Mouse (Mus musculus) spleen, adult 2 months (tissue): ENCODE data around the gene Trpm4. TPM values are rescaled to one million over a fixed set of nuclear protein-coding genes. Genes with fewer than 3 reads are reported as not detected.

Experiments
- DNase-seq, 2 experiments: peaks; one replicate each; pipeline versions ENCODE4 v3.0.0 to v3.0.0-alpha.2; 2012 to 2021; ENCODE audit warnings: low spot score in 2 of 2, low read depth in 1 of 2
- H3K27ac ChIP-seq: fragments of 200-500 bp; 2 replicates; pipeline ENCODE4 v1.5.1; 2012; ENCODE audit warnings: low read length, inconsistent platforms; ENCODE audit not compliant: insufficient read depth
- H3K27me3 ChIP-seq: fragments of 200-500 bp; 2 replicates; pipeline ENCODE4 v1.6.1; 2012; ENCODE audit warnings: mild to moderate bottlenecking, moderate library complexity, low read length, inconsistent platforms; ENCODE audit not compliant: control insufficient read depth, insufficient read depth
- H3K36me3 ChIP-seq: fragments of 200-500 bp; 2 replicates; pipeline ENCODE4 v1.6.1; 2012; ENCODE audit warnings: mild to moderate bottlenecking, low read length, inconsistent platforms; ENCODE audit not compliant: control insufficient read depth, insufficient read depth
- H3K4me1 ChIP-seq: fragments of 200-500 bp; 2 replicates; pipeline ENCODE4 v1.6.1; 2011; ENCODE audit warnings: inconsistent platforms; ENCODE audit not compliant: control insufficient read depth, insufficient read depth, insufficient read length
- H3K4me3 ChIP-seq: fragments of 200-500 bp; 2 replicates; pipeline ENCODE4 v1.5.1; 2011; ENCODE audit warnings: mild to moderate bottlenecking, inconsistent platforms; ENCODE audit not compliant: insufficient read depth, insufficient read length; ENCODE audit errors: extremely low read depth
- CTCF ChIP-seq: fragments of 200-500 bp; IDR thresholded peaks from 2 replicates; pipeline ENCODE4 v1.5.1; 2011; ENCODE audit warnings: mild to moderate bottlenecking, inconsistent platforms; ENCODE audit not compliant: insufficient read depth, insufficient read length, insufficient replicate concordance; ENCODE audit errors: extremely low read depth
- POLR2A ChIP-seq: fragments of 200-500 bp; IDR thresholded peaks from 2 replicates; pipeline ENCODE4 v1.6.1; 2011; ENCODE audit warnings: low read depth, low read length, inconsistent platforms
- WGBS: fragments of 180-500 bp; shearing (Covaris S2); methylation state at CpG from one replicate; pipeline ENCODE4 v1.1.7; 2018; 5-methylcytosine and 5-hydroxymethylcytosine counted together
- polyA plus RNA-seq: library from polyadenylated mRNA; depleted of rRNA; stranded (reverse); fragments of >200 nt; gene quantifications from 2 replicates; pipeline ENCODE4 v1.2.3, GENCODE M21; 2012

The Trpm4 gene
- polyA plus RNA-seq, 1 experiment, result 7.9 TPM

GRCm38 (mm10) chr7:45369022-45369745 lies 35.6 kb upstream of the Trpm4 start:
- Histone ChIP-seq H3K36me3 (peaks cover 1% of the 10 kb centered on the region; the same call in 1 of the 2 replicates), H3K27me3 (peaks cover 12% of the 10 kb centered on the region)

GRCm38 (mm10) chr7:45368178-45368577 lies 34.6 kb upstream of the Trpm4 start:
- H3K27me3 ChIP-seq, result peaks cover 12% of the 10 kb centered on the region
- WGBS, result 87% methylated on average over 15 of the region's 15 CpGs
- DNase-seq, result no peak
- TF ChIP-seq POLR2A, result no peak
- no peak for TF ChIP-seq CTCF
- peaks cover 13% of the 10 kb centered on the region for H3K4me1 ChIP-seq
- no peaks in the 10 kb centered on the region for H3K36me3 ChIP-seq
- no peak overlapping the region for H3K4me3 ChIP-seq
- no peak overlapping the region for H3K27ac ChIP-seq

More at GRCm38 (mm10) chr7:45369022-45369745, 35.6 kb upstream of the Trpm4 start:
- Histone ChIP-seq H3K4me3 (no peak overlapping the region), H3K27ac (no peak overlapping the region), H3K4me1 (peaks cover 13% of the 10 kb centered on the region)
- WGBS, result 77% methylated on average over 16 of the region's 16 CpGs
- DNase-seq, result no peak
- TF ChIP-seq CTCF (no peak), POLR2A (no peak)

GRCm38 (mm10) chr7:45367020-45367880 lies 33.7 kb upstream of the Trpm4 start:
- Histone ChIP-seq H3K36me3 (no peaks in the 10 kb centered on the region), H3K27ac (peak overlapping the region; percentile 69; the same call in 1 of the 2 replicates), H3K27me3 (peaks cover 18% of the 10 kb centered on the region), H3K4me3 (peak overlapping the region; percentile 71), H3K4me1 (peaks cover 13% of the 10 kb centered on the region)
- 1% methylated on average over 67 of the region's 70 CpGs for WGBS
- DNase-seq, result peak; percentile 92 to 94
- TF ChIP-seq POLR2A (no peak), CTCF (peak; percentile 66; the same call in 1 of the 2 replicates)

GRCm38 (mm10) chr7:45366652-45367019 lies 33.1 kb upstream of the Trpm4 start, which contains the start of gene Ppfia3:
Ppfia3 (minus strand) TSS chr7:45367019.
- no peak for TF ChIP-seq POLR2A
- no peak for TF ChIP-seq CTCF
- Histone ChIP-seq H3K27ac (peak within 1 kb of the TSS; percentile 69; the same call in 1 of the 2 replicates), H3K27me3 (peaks cover 20% of the 10 kb centered on the region), H3K4me1 (peaks cover 17% of the 10 kb centered on the region), H3K36me3 (no peaks in the 10 kb centered on the region), H3K4me3 (peak within 1 kb of the TSS; percentile 71)
- WGBS, result 2% methylated on average over 24 of the region's 26 CpGs
- DNase-seq, result no peak

GRCm38 (mm10) chr7:45365742-45366651 lies 32.4 kb upstream of the Trpm4 start:
- Histone ChIP-seq H3K36me3 (no peaks in the 10 kb centered on the region), H3K4me3 (peak overlapping the region; percentile 41; the same call in 1 of the 2 replicates), H3K4me1 (peaks cover 19% of the 10 kb centered on the region), H3K27ac (no peak overlapping the region), H3K27me3 (peaks cover 23% of the 10 kb centered on the region)
- no peak for DNase-seq
- WGBS, result 16% methylated on average over 35 of the region's 35 CpGs
- TF ChIP-seq CTCF (no peak), POLR2A (no peak)

- H3K36me3 ChIP-seq, result no peaks in the 10 kb centered on the region
- DNase-seq, result no peak
- peaks cover 15% of the 10 kb centered on the region for H3K4me1 ChIP-seq
- WGBS, result 74% methylated on average over 2 of the region's 2 CpGs
- no peak for TF ChIP-seq CTCF
- TF ChIP-seq POLR2A, result no peak
- no peak overlapping the region for H3K4me3 ChIP-seq
- peaks cover 19% of the 10 kb centered on the region for H3K27me3 ChIP-seq
- H3K27ac ChIP-seq, result no peak overlapping the region
These were observed 30.4 kb upstream of the Trpm4 start for GRCm38 (mm10) chr7:45363983-45364382.
